Mouse (Mus musculus) adipose tissue, adult 10 weeks (tissue): ENCODE measurements around the gene Gab3. TPM values are rescaled to one million over a fixed set of nuclear protein-coding genes. Genes with fewer than 3 reads are reported as not detected.

Experiments
- polyA plus RNA-seq: library from polyadenylated mRNA; stranded (reverse); fragments of 350-450 nt; fragmentation: Illumina TruSeq; extraction: RNeasy Lipid Tissue Mini Kit (QIAGEN cat#74804); gene quantifications from one replicate; pipeline ENCODE4 v1.2.3, GENCODE M21; 2014; ENCODE audit warnings: low read depth, low replicate concordance

Gab3 gene
- 0.91 TPM for polyA plus RNA-seq

GRCm38 (mm10) chrX:75084774-75085508, at the start of gene Gab3:
TSS of gene Gab3 (minus strand) at chrX:75085458.

GRCm38 (mm10) chrX:75130467-75131160, 45.4 kb upstream of the Gab3 start, which contains the start of gene Mpp1:
TSS of gene Mpp1 (minus strand) at chrX:75131016.

GRCm38 (mm10) chrX:75095369-75096162, 10.3 kb upstream of the Gab3 start, which contains the start of gene Dkc1:
TSS of gene Dkc1 (plus strand) at chrX:75095854.

Other genes starting within 250 kb of the Gab3 start
- 0.46 TPM for gene Gm5936, start 248.3 kb downstream of the Gab3 start, polyA plus RNA-seq
- 19.3 TPM for gene Dkc1, start 10.4 kb upstream of the Gab3 start, polyA plus RNA-seq
- gene Mpp1, start 45.6 kb upstream of the Gab3 start, polyA plus RNA-seq: 75.0 TPM
- not detected for gene Smim9, start 78.3 kb upstream of the Gab3 start, polyA plus RNA-seq